Mouse (Mus musculus): ENCODE data around the gene Ust. TPM values are rescaled to one million over a fixed set of nuclear protein-coding genes. Genes with fewer than 3 reads are reported as not detected.
A peak's percentile ranks its signal among the peaks of the same experiment; 100 is the strongest.

Gene Ust
- polyA plus RNA-seq, 1 experiment from 2014 or later, result 2.0 TPM

GRCm38 (mm10) chr10:8336601-8337000 lies 182.0 kb downstream of the Ust start:
- no peaks in the 10 kb centered on the region for H3K27me3 ChIP-seq (replicated peaks; ENCODE audit: control insufficient read depth, insufficient read depth, low read length)
- no peak overlapping the region for H3K4me3 ChIP-seq (ENCODE audit: low read depth, low read length)
- 76% methylated on average over 1 of the region's 1 CpGs for WGBS
- H3K9ac ChIP-seq (ENCODE audit: low read depth, low read length), result no peak overlapping the region
- TF ChIP-seq CTCF (IDR thresholded peaks at IDR 0.05; ENCODE audit: low read depth), result no peak
- no peaks in the 10 kb centered on the region for H3K36me3 ChIP-seq (ENCODE audit: control insufficient read depth, insufficient read depth)
- no peaks in the 10 kb centered on the region for H3K9me3 ChIP-seq (ENCODE audit: control insufficient read depth)
- ATAC-seq, result no peak
- no peaks in the 10 kb centered on the region for H3K4me1 ChIP-seq (replicated peaks; ENCODE audit: control insufficient read depth, insufficient read depth, low read length)
- H3K4me2 ChIP-seq (replicated peaks; ENCODE audit: low read depth), result no peak overlapping the region
- H3K27ac ChIP-seq (ENCODE audit: low read depth, low read length), result no peak overlapping the region

GRCm38 (mm10) chr10:8330958-8331357 lies 187.7 kb downstream of the Ust start:
- Histone ChIP-seq H3K4me2 (replicated peaks; ENCODE audit: low read depth) (no peak overlapping the region), H3K4me1 (replicated peaks; ENCODE audit: control insufficient read depth, insufficient read depth, low read length) (no peaks in the 10 kb centered on the region), H3K27ac (ENCODE audit: low read depth, low read length) (no peak overlapping the region), H3K27me3 (replicated peaks; ENCODE audit: control insufficient read depth, insufficient read depth, low read length) (no peaks in the 10 kb centered on the region), H3K4me3 (ENCODE audit: low read depth, low read length) (no peak overlapping the region), H3K9me3 (ENCODE audit: control insufficient read depth) (no peaks in the 10 kb centered on the region), H3K9ac (ENCODE audit: low read depth, low read length) (no peak overlapping the region), H3K36me3 (ENCODE audit: control insufficient read depth, insufficient read depth) (no peaks in the 10 kb centered on the region)
- TF ChIP-seq CTCF (IDR thresholded peaks at IDR 0.05; ENCODE audit: low read depth), result no peak
- WGBS, result 73% methylated on average over 5 of the region's 5 CpGs
- no peak for ATAC-seq

DNA sequence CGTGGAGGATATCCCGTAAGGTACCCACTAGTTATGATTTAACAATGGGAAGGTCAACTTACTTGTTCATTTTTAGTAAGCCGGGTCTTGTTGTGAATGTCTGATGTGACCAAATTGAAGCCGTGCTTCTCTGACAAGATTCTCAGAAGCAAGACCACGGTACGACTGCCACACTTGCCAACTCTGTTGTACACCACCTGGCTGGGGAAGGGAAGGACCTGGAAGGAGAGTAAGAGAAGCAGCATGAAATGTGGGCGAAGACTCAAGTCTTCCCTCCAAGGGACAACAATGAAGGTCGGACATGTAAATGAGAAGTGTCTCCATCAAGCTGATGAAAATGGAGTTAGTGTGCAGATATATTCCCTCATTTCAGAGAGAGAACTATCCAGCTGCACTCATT lies 188.6 kb downstream of the Ust start:
- no peak for ATAC-seq
- H3K4me2 ChIP-seq (replicated peaks; ENCODE audit: low read depth), result no peak overlapping the region
- WGBS, result 87% methylated on average over 8 of the region's 8 CpGs
- no peak for TF ChIP-seq CTCF (IDR thresholded peaks at IDR 0.05; ENCODE audit: low read depth)
- no peaks in the 10 kb centered on the region for H3K27me3 ChIP-seq (replicated peaks; ENCODE audit: control insufficient read depth, insufficient read depth, low read length)
- no peak overlapping the region for H3K27ac ChIP-seq (ENCODE audit: low read depth, low read length)
- H3K9ac ChIP-seq (ENCODE audit: low read depth, low read length), result no peak overlapping the region
- H3K36me3 ChIP-seq (ENCODE audit: control insufficient read depth, insufficient read depth), result no peaks in the 10 kb centered on the region
- H3K9me3 ChIP-seq (ENCODE audit: control insufficient read depth), result no peaks in the 10 kb centered on the region
- H3K4me1 ChIP-seq (replicated peaks; ENCODE audit: control insufficient read depth, insufficient read depth, low read length), result no peaks in the 10 kb centered on the region
- H3K4me3 ChIP-seq (ENCODE audit: low read depth, low read length), result no peak overlapping the region

- Histone ChIP-seq H3K9ac (ENCODE audit: low read depth, low read length) (no peak overlapping the region), H3K27me3 (replicated peaks; ENCODE audit: control insufficient read depth, insufficient read depth, low read length) (no peaks in the 10 kb centered on the region), H3K4me3 (ENCODE audit: low read depth, low read length) (no peak overlapping the region), H3K27ac (ENCODE audit: low read depth, low read length) (no peak overlapping the region), H3K4me2 (replicated peaks; ENCODE audit: low read depth) (no peak overlapping the region), H3K9me3 (ENCODE audit: control insufficient read depth) (no peaks in the 10 kb centered on the region), H3K36me3 (ENCODE audit: control insufficient read depth, insufficient read depth) (no peaks in the 10 kb centered on the region), H3K4me1 (replicated peaks; ENCODE audit: control insufficient read depth, insufficient read depth, low read length) (no peaks in the 10 kb centered on the region)
- TF ChIP-seq CTCF (IDR thresholded peaks at IDR 0.05; ENCODE audit: low read depth), result peak; percentile 84
- ATAC-seq, result no peak
- WGBS, result 35% methylated on average over 2 of the region's 2 CpGs
Observed at GRCm38 (mm10) chr10:8323304-8323765, 195.3 kb downstream of the Ust start.

- ATAC-seq, result no peak
- TF ChIP-seq CTCF (IDR thresholded peaks at IDR 0.05; ENCODE audit: low read depth), result no peak
- Histone ChIP-seq H3K36me3 (ENCODE audit: control insufficient read depth, insufficient read depth) (no peaks in the 10 kb centered on the region), H3K4me3 (ENCODE audit: low read depth, low read length) (no peak overlapping the region), H3K4me2 (replicated peaks; ENCODE audit: low read depth) (no peak overlapping the region), H3K27ac (ENCODE audit: low read depth, low read length) (no peak overlapping the region), H3K27me3 (replicated peaks; ENCODE audit: control insufficient read depth, insufficient read depth, low read length) (no peaks in the 10 kb centered on the region), H3K9me3 (ENCODE audit: control insufficient read depth) (no peaks in the 10 kb centered on the region), H3K4me1 (replicated peaks; ENCODE audit: control insufficient read depth, insufficient read depth, low read length) (no peaks in the 10 kb centered on the region), H3K9ac (ENCODE audit: low read depth, low read length) (no peak overlapping the region)
Observed at GRCm38 (mm10) chr10:8320771-8321170, 197.9 kb downstream of the Ust start.

GRCm38 (mm10) chr10:8309435-8309834 lies 209.2 kb downstream of the Ust start:
- no peak for TF ChIP-seq CTCF (IDR thresholded peaks at IDR 0.05; ENCODE audit: low read depth)
- no peak overlapping the region for H3K9ac ChIP-seq (ENCODE audit: low read depth, low read length)
- ATAC-seq, result no peak
- H3K9me3 ChIP-seq (ENCODE audit: control insufficient read depth), result no peaks in the 10 kb centered on the region
- no peaks in the 10 kb centered on the region for H3K27me3 ChIP-seq (replicated peaks; ENCODE audit: control insufficient read depth, insufficient read depth, low read length)
- no peak overlapping the region for H3K4me2 ChIP-seq (replicated peaks; ENCODE audit: low read depth)
- no peaks in the 10 kb centered on the region for H3K4me1 ChIP-seq (replicated peaks; ENCODE audit: control insufficient read depth, insufficient read depth, low read length)
- 64% methylated on average over 6 of the region's 6 CpGs for WGBS
- H3K4me3 ChIP-seq (ENCODE audit: low read depth, low read length), result no peak overlapping the region
- H3K36me3 ChIP-seq (ENCODE audit: control insufficient read depth, insufficient read depth), result no peaks in the 10 kb centered on the region
- H3K27ac ChIP-seq (ENCODE audit: low read depth, low read length), result no peak overlapping the region

- 85% methylated on average over 4 of the region's 4 CpGs for WGBS
- Histone ChIP-seq H3K4me1 (replicated peaks; ENCODE audit: control insufficient read depth, insufficient read depth, low read length) (no peaks in the 10 kb centered on the region), H3K4me2 (replicated peaks; ENCODE audit: low read depth) (no peak overlapping the region), H3K4me3 (ENCODE audit: low read depth, low read length) (no peak overlapping the region), H3K9ac (ENCODE audit: low read depth, low read length) (no peak overlapping the region), H3K36me3 (ENCODE audit: control insufficient read depth, insufficient read depth) (no peaks in the 10 kb centered on the region), H3K27me3 (replicated peaks; ENCODE audit: control insufficient read depth, insufficient read depth, low read length) (no peaks in the 10 kb centered on the region), H3K9me3 (ENCODE audit: control insufficient read depth) (no peaks in the 10 kb centered on the region), H3K27ac (ENCODE audit: low read depth, low read length) (no peak overlapping the region)
- no peak for TF ChIP-seq CTCF (IDR thresholded peaks at IDR 0.05; ENCODE audit: low read depth)
- ATAC-seq, result no peak
Observed at GRCm38 (mm10) chr10:8304211-8304610, 214.4 kb downstream of the Ust start.

Measured in intestine, postnatal 0 days (tissue).